Mouse (Mus musculus) lung, embryonic 16.5 days (tissue): ENCODE results near the gene Prpf40b. TPM values are rescaled to one million over a fixed set of nuclear protein-coding genes. Genes with fewer than 3 reads are reported as not detected.

Source experiments
- ATAC-seq: fragments of 200-750 bp; cut with Nextera tagmentation; 2 replicates; pipeline ENCODE4 v1.8.0; 2017; ENCODE audit warnings: low read depth, mild to moderate bottlenecking, moderate library complexity
- H3K27ac ChIP-seq: fragments of 300-500 bp; sonication (generic); 2 replicates; pipeline ENCODE4 v1.5.1; 2014; ENCODE audit warnings: mild to moderate bottlenecking, control low read depth, low read length
- H3K27me3 ChIP-seq: fragments of 300-500 bp; sonication (generic); 2 replicates; pipeline ENCODE4 v1.6.1; 2014; ENCODE audit warnings: low read depth, low read length, mixed read lengths; ENCODE audit not compliant: control insufficient read depth, insufficient read depth
- H3K36me3 ChIP-seq: fragments of 300-500 bp; sonication (generic); 2 replicates; pipeline ENCODE4 v1.6.1; 2014; ENCODE audit warnings: low read length; ENCODE audit not compliant: control insufficient read depth, insufficient read depth
- H3K4me1 ChIP-seq: fragments of 300-500 bp; sonication (generic); replicated peaks from 2 replicates; pipeline ENCODE4 v1.6.1; 2014; ENCODE audit warnings: low read length, mixed read lengths; ENCODE audit not compliant: control insufficient read depth, insufficient read depth
- H3K4me2 ChIP-seq: fragments of 300-500 bp; sonication (generic); 2 replicates; pipeline ENCODE4 v1.6.1; 2014; ENCODE audit warnings: low read depth, low read length, control low read depth
- H3K4me3 ChIP-seq: fragments of 300-500 bp; sonication (generic); 2 replicates; pipeline ENCODE4 v1.5.1; 2014; ENCODE audit warnings: mild to moderate bottlenecking, low read length, control low read depth
- H3K9ac ChIP-seq: fragments of 300-500 bp; sonication (generic); 2 replicates; pipeline ENCODE4 v1.6.1; 2014; ENCODE audit warnings: low read length, control low read depth
- H3K9me3 ChIP-seq: fragments of 300-500 bp; sonication (generic); 2 replicates; pipeline ENCODE4 v1.6.1; 2016; ENCODE audit warnings: low read length; ENCODE audit not compliant: control insufficient read depth
- WGBS: fragments of 180-500 bp; shearing (Covaris S2); extraction: QIAGEN DNeasy Blood & Tissue Kit; methylation state at CpG from one replicate; pipeline ENCODE4 v1.1.7; 2014; 5-methylcytosine and 5-hydroxymethylcytosine counted together
- polyA plus RNA-seq: library from polyadenylated mRNA; unstranded; fragments of >200 nt; fragmentation: Nextera tagmentation; extraction: Ambion mirVana; gene quantifications from 2 replicates; pipeline ENCODE4 v1.2.1, GENCODE M21; 2015

Prpf40b gene
- polyA plus RNA-seq, 1 experiment from 2014 or later: 54.0 TPM

- Histone ChIP-seq H3K27ac (no peak overlapping the region), H3K9me3 (no peaks in the 10 kb centered on the region), H3K4me1 (no peaks in the 10 kb centered on the region), H3K9ac (no peak overlapping the region), H3K36me3 (no peaks in the 10 kb centered on the region), H3K4me2 (no peak overlapping the region), H3K27me3 (no peaks in the 10 kb centered on the region), H3K4me3 (no peak overlapping the region)
- 55% methylated on average over 10 of the region's 10 CpGs for WGBS
- ATAC-seq: no peak
Measured at GRCm38 (mm10) chr15:99283456-99283855, 11.4 kb upstream of the Prpf40b start.

- Histone ChIP-seq H3K27me3 (no peaks in the 10 kb centered on the region), H3K36me3 (no peaks in the 10 kb centered on the region), H3K9me3 (no peaks in the 10 kb centered on the region), H3K27ac (no peak overlapping the region), H3K4me1 (no peaks in the 10 kb centered on the region), H3K4me2 (no peak overlapping the region), H3K4me3 (no peak overlapping the region), H3K9ac (no peak overlapping the region)
- peak; percentile 73 for ATAC-seq
- WGBS: 27% methylated on average over 14 of the region's 14 CpGs
Measured at GRCm38 (mm10) chr15:99284527-99285188, 10.2 kb upstream of the Prpf40b start.

- H3K9ac ChIP-seq: no peak overlapping the region
- no peak for ATAC-seq
- no peak overlapping the region for H3K4me2 ChIP-seq
- no peak overlapping the region for H3K27ac ChIP-seq
- H3K4me1 ChIP-seq: no peaks in the 10 kb centered on the region
- H3K4me3 ChIP-seq: no peak overlapping the region
- WGBS: 36% methylated on average over 8 of the region's 8 CpGs
- H3K9me3 ChIP-seq: no peaks in the 10 kb centered on the region
- no peaks in the 10 kb centered on the region for H3K36me3 ChIP-seq
- no peaks in the 10 kb centered on the region for H3K27me3 ChIP-seq
Measured at GRCm38 (mm10) chr15:99285189-99285535, 9.7 kb upstream of the Prpf40b start.

GRCm38 (mm10) chr15:99290586-99290985 is 4.3 kb upstream of the Prpf40b start:
- Histone ChIP-seq H3K27ac (no peak overlapping the region), H3K27me3 (no peaks in the 10 kb centered on the region), H3K4me3 (no peak overlapping the region), H3K9ac (no peak overlapping the region), H3K4me1 (no peaks in the 10 kb centered on the region), H3K9me3 (no peaks in the 10 kb centered on the region), H3K36me3 (no peaks in the 10 kb centered on the region), H3K4me2 (no peak overlapping the region)
- no peak for ATAC-seq
- WGBS: 70% methylated on average over 11 of the region's 11 CpGs

- 12% methylated on average over 16 of the region's 16 CpGs for WGBS
- no peaks in the 10 kb centered on the region for H3K4me1 ChIP-seq
- peak overlapping the region; percentile 62 for H3K4me2 ChIP-seq
Measured at GRCm38 (mm10) chr15:99294287-99294686, 600 bp upstream of the Prpf40b start.

GRCm38 (mm10) chr15:99295484-99295981 is 646 bp downstream of the Prpf40b start, which contains the start of gene Fam186b:
TSS of gene Fam186b (minus strand) at chr15:99295888.
- H3K4me1 ChIP-seq: no peaks in the 10 kb centered on the region
- no peaks in the 10 kb centered on the region for H3K9me3 ChIP-seq
- WGBS: under 1% methylated on average over 12 of the region's 17 CpGs
- peak within 1 kb of the TSS; percentile 90 for H3K27ac ChIP-seq
- H3K9ac ChIP-seq: peak within 1 kb of the TSS; percentile 77
- no peaks in the 10 kb centered on the region for H3K27me3 ChIP-seq
- peak; percentile 22; the same call in 1 of the 2 replicates for ATAC-seq
- H3K36me3 ChIP-seq: no peaks in the 10 kb centered on the region
- H3K4me2 ChIP-seq: peak within 1 kb of the TSS; percentile 62
- peak within 1 kb of the TSS; percentile 77 for H3K4me3 ChIP-seq

More at GRCm38 (mm10) chr15:99294287-99294686, 600 bp upstream of the Prpf40b start:
- H3K4me3 ChIP-seq: peak overlapping the region; percentile 77
- no peaks in the 10 kb centered on the region for H3K36me3 ChIP-seq
- H3K9me3 ChIP-seq: no peaks in the 10 kb centered on the region
- H3K27me3 ChIP-seq: no peaks in the 10 kb centered on the region
- peak overlapping the region; percentile 90; the same call in 1 of the 2 replicates for H3K27ac ChIP-seq
- H3K9ac ChIP-seq: peak overlapping the region; percentile 77
- ATAC-seq: no peak

GRCm38 (mm10) chr15:99296213-99296612 is 1.3 kb downstream of the Prpf40b start:
- 32% methylated on average over 5 of the region's 5 CpGs for WGBS
- Histone ChIP-seq H3K27ac (peak overlapping the region; percentile 90; the same call in 1 of the 2 replicates), H3K27me3 (no peaks in the 10 kb centered on the region), H3K4me2 (peak overlapping the region; percentile 62), H3K36me3 (no peaks in the 10 kb centered on the region), H3K9me3 (no peaks in the 10 kb centered on the region), H3K4me1 (no peaks in the 10 kb centered on the region), H3K4me3 (no peak overlapping the region; the same call in 1 of the 2 replicates), H3K9ac (no peak overlapping the region)
- ATAC-seq: no peak

- Histone ChIP-seq H3K4me3 (no peak overlapping the region), H3K27me3 (no peaks in the 10 kb centered on the region), H3K9me3 (no peaks in the 10 kb centered on the region), H3K36me3 (peaks cover 39% of the 10 kb centered on the region), H3K4me2 (no peak overlapping the region), H3K27ac (no peak overlapping the region), H3K9ac (no peak overlapping the region), H3K4me1 (no peaks in the 10 kb centered on the region)
- no peak for ATAC-seq
- 82% methylated on average over 9 of the region's 9 CpGs for whole genome bisulfite sequencing
Measured at GRCm38 (mm10) chr15:99307476-99307875, 12.6 kb downstream of the Prpf40b start.

GRCm38 (mm10) chr15:99309549-99309948 is 14.7 kb downstream of the Prpf40b start:
- 91% methylated on average over 9 of the region's 9 CpGs for WGBS
- Histone ChIP-seq H3K9me3 (no peaks in the 10 kb centered on the region), H3K4me3 (no peak overlapping the region), H3K27me3 (no peaks in the 10 kb centered on the region), H3K9ac (no peak overlapping the region), H3K4me2 (no peak overlapping the region), H3K36me3 (peaks cover 38% of the 10 kb centered on the region), H3K27ac (no peak overlapping the region), H3K4me1 (no peaks in the 10 kb centered on the region)
- ATAC-seq: no peak
